Mouse (Mus musculus): ENCODE results near the gene Epb41l4b.

- TF ChIP-seq POLR2A (IDR thresholded peaks at IDR 0.05; ENCODE audit: low read depth, low read length) (no peak), TCF12 (IDR thresholded peaks at IDR 0.05; ENCODE audit: low read depth, low read length) (peak; percentile 52; the same call in 1 of the 2 replicates), CTCF (conservative IDR thresholded peaks at IDR 0.05 in 1 of 2, IDR thresholded peaks at IDR 0.05 in 1 of 2; ENCODE audit: low read depth in 2 of 2, low read length in 2 of 2) (peak in 1 of 2 experiments; percentile 95; a peak in 2 of 4 replicates), E2F4 (IDR thresholded peaks at IDR 0.05; ENCODE audit: insufficient replicate concordance, low read depth, low read length) (no peak), EP300 (IDR thresholded peaks at IDR 0.05; ENCODE audit: low read length) (no peak), USF1 (IDR thresholded peaks at IDR 0.05; ENCODE audit: low read depth, low read length) (peak; percentile 58)
Measured at GRCm38 (mm10) chr4:57143026-57143937, at the start of gene Epb41l4b.

Data from CH12.LX (cell line).